Comparison of ENCODE assay signal across 8 mouse cellular contexts in genomic region chr7:81932521-81933045, GRCm38 (mm10). TPM values are rescaled to one million over a fixed set of nuclear protein-coding genes. Genes with fewer than 3 reads are reported as not detected.
DNase-seq lines count a peak whose midpoint lies in the region; ATAC-seq and TF ChIP-seq lines count a peak whose summit lies in the region.

No protein-coding gene starts in this region.

- no peak for ATAC-seq in lung, embryonic 16.5 days (ENCODE audit: low read depth)
- ATAC-seq in forebrain, embryonic 13.5 days = no peak
- ATAC-seq in kidney, postnatal 0 days (replicated peaks; ENCODE audit: low FRiP score, low read depth) = no peak
- no peak for ATAC-seq in stomach, embryonic 14.5 days (ENCODE audit: insufficient number of reproducible peaks, insufficient read depth, low FRiP score, low read depth)

- no peak for DNase-seq in lung, postnatal 10 days
- peak; percentile 61 for DNase-seq in kidney, postnatal 0 days (ENCODE audit: low spot score)
- DNase-seq in adrenal gland, adult 2 months = no peak
- DNase-seq in ovary, postnatal 36 days (ENCODE audit: low spot score) = no peak
- no peak for DNase-seq in left cerebral cortex, adult 11 months (ENCODE audit: low spot score)

- H3K27me3 ChIP-seq in lung, embryonic 16.5 days (ENCODE audit: control insufficient read depth, insufficient read depth, low read depth, low read length) = peaks cover 32% of the 10 kb centered on the region
- no peaks in the 10 kb centered on the region for H3K27me3 ChIP-seq in forebrain, embryonic 13.5 days
- peaks cover 3% of the 10 kb centered on the region; the same call in 1 of the 2 replicates for H3K27me3 ChIP-seq in kidney, postnatal 0 days (ENCODE audit: insufficient read depth, low read length)
- no peaks in the 10 kb centered on the region for H3K27me3 ChIP-seq in stomach, embryonic 14.5 days (ENCODE audit: control insufficient read depth, insufficient read depth, low read length)

- no peak for TF ChIP-seq CTCF in kidney, postnatal 0 days (IDR thresholded peaks at IDR 0.05; ENCODE audit: low read depth)

- H3K9ac ChIP-seq in lung, embryonic 16.5 days (ENCODE audit: low read length) = no peak overlapping the region
- peak overlapping the region; percentile 98 for H3K9ac ChIP-seq in forebrain, embryonic 13.5 days
- H3K9ac ChIP-seq in kidney, postnatal 0 days (ENCODE audit: low read depth, low read length) = peak overlapping the region; percentile 93; the same call in 1 of the 2 replicates
- H3K9ac ChIP-seq in stomach, embryonic 14.5 days (replicated peaks; ENCODE audit: low read depth, low read length) = 0 out of 2 replicates have a peak overlapping the region, but pooled peaks have one; percentile 63

- no peaks in the 10 kb centered on the region for H3K36me3 ChIP-seq in lung, embryonic 16.5 days (ENCODE audit: control insufficient read depth, insufficient read depth, low read length)
- no peaks in the 10 kb centered on the region for H3K36me3 ChIP-seq in forebrain, embryonic 13.5 days (ENCODE audit: poor library complexity, severe bottlenecking)
- no peaks in the 10 kb centered on the region for H3K36me3 ChIP-seq in kidney, postnatal 0 days (ENCODE audit: insufficient read depth, low read length)
- no peaks in the 10 kb centered on the region for H3K36me3 ChIP-seq in stomach, embryonic 14.5 days (ENCODE audit: control insufficient read depth, insufficient read depth, low read length)

- WGBS in lung, embryonic 16.5 days = 29% methylated on average over 5 of the region's 5 CpGs
- 27% methylated on average over 5 of the region's 5 CpGs for WGBS in forebrain, embryonic 13.5 days
- 32% methylated on average over 5 of the region's 5 CpGs for WGBS in kidney, postnatal 0 days
- 27% methylated on average over 5 of the region's 5 CpGs for WGBS in stomach, embryonic 14.5 days

- H3K27ac ChIP-seq in lung, embryonic 16.5 days (ENCODE audit: low read length) = no peak overlapping the region
- H3K27ac ChIP-seq in forebrain, embryonic 13.5 days = no peak overlapping the region
- H3K27ac ChIP-seq in kidney, postnatal 0 days = no peak overlapping the region
- H3K27ac ChIP-seq in stomach, embryonic 14.5 days (ENCODE audit: low read length) = peak overlapping the region; percentile 7; the same call in 1 of the 2 replicates

- no peaks in the 10 kb centered on the region for H3K9me3 ChIP-seq in lung, embryonic 16.5 days (ENCODE audit: control insufficient read depth, low read length)
- no peaks in the 10 kb centered on the region for H3K9me3 ChIP-seq in forebrain, embryonic 13.5 days (replicated peaks)
- H3K9me3 ChIP-seq in kidney, postnatal 0 days (replicated peaks; ENCODE audit: low read length) = no peaks in the 10 kb centered on the region
- H3K9me3 ChIP-seq in stomach, embryonic 14.5 days (ENCODE audit: control insufficient read depth, low read depth, low read length) = no peaks in the 10 kb centered on the region

- peak overlapping the region; percentile 87 for H3K4me2 ChIP-seq in lung, embryonic 16.5 days (ENCODE audit: low read depth, low read length)
- peak overlapping the region; percentile 75 for H3K4me2 ChIP-seq in forebrain, embryonic 13.5 days
- H3K4me2 ChIP-seq in kidney, postnatal 0 days (ENCODE audit: low read length) = peak overlapping the region; percentile 87
- peak overlapping the region; percentile 77 for H3K4me2 ChIP-seq in stomach, embryonic 14.5 days (replicated peaks; ENCODE audit: low read depth, low read length)

- H3K4me1 ChIP-seq in lung, embryonic 16.5 days (replicated peaks; ENCODE audit: control insufficient read depth, insufficient read depth, low read length) = no peaks in the 10 kb centered on the region; the same call in 1 of the 2 replicates
- peaks cover 51% of the 10 kb centered on the region for H3K4me1 ChIP-seq in forebrain, embryonic 13.5 days
- no peaks in the 10 kb centered on the region for H3K4me1 ChIP-seq in kidney, postnatal 0 days (replicated peaks; ENCODE audit: insufficient read depth, low read length)
- H3K4me1 ChIP-seq in stomach, embryonic 14.5 days (ENCODE audit: control insufficient read depth, insufficient read depth, low read length) = peaks cover 8% of the 10 kb centered on the region; the same call in 1 of the 2 replicates

- H3K4me3 ChIP-seq in lung, embryonic 16.5 days (ENCODE audit: low read length) = peak overlapping the region; percentile 77
- H3K4me3 ChIP-seq in forebrain, embryonic 13.5 days = peak overlapping the region; percentile 87
- peak overlapping the region; percentile 83 for H3K4me3 ChIP-seq in kidney, postnatal 0 days (replicated peaks; ENCODE audit: low read depth, low read length)
- H3K4me3 ChIP-seq in stomach, embryonic 14.5 days (ENCODE audit: low read depth, low read length) = peak overlapping the region; percentile 63

RNA-seq across cellular contexts. Expression of gene Hdgfl3, which starts 1.7 kb away (rescaled TPM):
- 6.6 and 7.4 TPM in 2 replicates for polyA plus RNA-seq in lung, embryonic 16.5 days (2015; fragmentation: Nextera tagmentation; extraction: Ambion mirVana)
- polyA plus RNA-seq in forebrain, embryonic 13.5 days (2015; fragmentation: Nextera tagmentation; extraction: Ambion mirVana) = 51.3 and 55.3 TPM in 2 replicates
- 12.7 and 12.9 TPM in 2 replicates for polyA plus RNA-seq in kidney, postnatal 0 days (2015; fragmentation: Nextera tagmentation; extraction: Ambion mirVana)
- 20.2 and 20.5 TPM in 2 replicates for polyA plus RNA-seq in stomach, embryonic 14.5 days (2014; fragmentation: Nextera tagmentation; extraction: Ambion mirVana)
- 10 to 100 TPM in 1 of 2 experiments, 1 to 10 TPM in 1; 7.1 to 11.9 TPM for total RNA-seq in adrenal gland, adult 2 months (2021)
- 4.7 and 5.0 TPM in 2 replicates for polyA plus RNA-seq in adrenal gland, adult 2 months (2012; rRNA removed)

RNA-seq across cellular contexts. Expression of gene Bnc1, which starts 59.5 kb away (rescaled TPM):
- polyA plus RNA-seq in lung, embryonic 16.5 days (2015; fragmentation: Nextera tagmentation; extraction: Ambion mirVana) = 1.1 and 1.7 TPM in 2 replicates
- not detected in 2 replicates for polyA plus RNA-seq in forebrain, embryonic 13.5 days (2015; fragmentation: Nextera tagmentation; extraction: Ambion mirVana)
- 0.04 and 0.05 TPM in 2 replicates for polyA plus RNA-seq in kidney, postnatal 0 days (2015; fragmentation: Nextera tagmentation; extraction: Ambion mirVana)
- polyA plus RNA-seq in stomach, embryonic 14.5 days (2014; fragmentation: Nextera tagmentation; extraction: Ambion mirVana) = 5.3 and 5.9 TPM in 2 replicates
- 1 to 10 TPM in 1 of 2 experiments, under 1 TPM in 1; 0.84 to 1.2 TPM for total RNA-seq in adrenal gland, adult 2 months (2021)
- 0.03 and 0.10 TPM in 2 replicates for polyA plus RNA-seq in adrenal gland, adult 2 months (2012; rRNA removed)
